Mouse (Mus musculus) urinary bladder, postnatal 10 days (tissue): Measurements from ENCODE around the gene Hfm1.

ENCODE experiments used
- DNase-seq: peaks from one replicate; pipeline ENCODE4 v3.0.0; 2022; ENCODE audit warnings: low spot score

Gene Hfm1

GRCm38 (mm10) chr5:106843906-106844305 is 82.2 kb downstream of the Hfm1 start:
- no peak for DNase-seq

GRCm38 (mm10) chr5:106833025-106833424 is 93.1 kb downstream of the Hfm1 start:
- no peak for DNase-seq

- no peak for DNase-seq
Observed at GRCm38 (mm10) chr5:106831401-106831800, 94.7 kb downstream of the Hfm1 start.

GRCm38 (mm10) chr5:106830775-106831174 is 95.3 kb downstream of the Hfm1 start:
- DNase-seq = no peak

- DNase-seq = no peak
Observed at GRCm38 (mm10) chr5:106826740-106827139, 99.4 kb downstream of the Hfm1 start.

- no peak for DNase-seq
Observed at GRCm38 (mm10) chr5:106826044-106826443, 100.1 kb downstream of the Hfm1 start.

- DNase-seq = no peak
Observed at GRCm38 (mm10) chr5:106825301-106825853, 100.7 kb downstream of the Hfm1 start.

GRCm38 (mm10) chr5:106824716-106825115 is 101.4 kb downstream of the Hfm1 start:
- no peak for DNase-seq

GRCm38 (mm10) chr5:106819630-106820029 is 106.5 kb downstream of the Hfm1 start:
- no peak for DNase-seq

GRCm38 (mm10) chr5:106815923-106816654 is 110.0 kb downstream of the Hfm1 start:
- no peak for DNase-seq

GRCm38 (mm10) chr5:106814611-106815010 is 111.5 kb downstream of the Hfm1 start:
- no peak for DNase-seq

- DNase-seq = no peak
Observed at GRCm38 (mm10) chr5:106803094-106803493, 123.0 kb downstream of the Hfm1 start.

- DNase-seq = peak; percentile 50
Observed at GRCm38 (mm10) chr5:106801886-106802798, 124.0 kb downstream of the Hfm1 start.

- DNase-seq = no peak
Observed at GRCm38 (mm10) chr5:106801215-106801863, 124.8 kb downstream of the Hfm1 start.

GRCm38 (mm10) chr5:106797896-106798295 is 128.2 kb downstream of the Hfm1 start:
- DNase-seq = no peak

- DNase-seq = no peak
Observed at GRCm38 (mm10) chr5:106791241-106791572, 134.9 kb downstream of the Hfm1 start.

GRCm38 (mm10) chr5:106790496-106791240 is 135.5 kb downstream of the Hfm1 start:
- DNase-seq = no peak
